Mouse (Mus musculus): ENCODE data around the gene Inhbc. TPM values are rescaled to one million over a fixed set of nuclear protein-coding genes. Genes with fewer than 3 reads are reported as not detected.
"Not testable (repeated sequence)": the region's sequence is repeated elsewhere in the genome, so short reads cannot be mapped to it uniquely, and the experiment has no call there.

The Inhbc gene
- polyA plus RNA-seq, 1 experiment from 2014 or later: not detected

GRCm38 (mm10) chr10:127310523-127311475 lies 59.4 kb downstream of the Inhbc start:
- Histone ChIP-seq H3K4me1 (peaks cover 10% of the 10 kb centered on the region), H3K27me3 (no peaks in the 10 kb centered on the region), H3K4me3 (peak overlapping the region; percentile 74), H3K9ac (peak overlapping the region; percentile 79), H3K9me3 (no peaks in the 10 kb centered on the region), H3K27ac (peak overlapping the region; percentile 53), H3K4me2 (replicated peaks) (peak overlapping the region; percentile 83), H3K36me3 (peaks cover 36% of the 10 kb centered on the region)
- peak; percentile 45 for ATAC-seq (ENCODE audit: low FRiP score, low read depth)
- WGBS: 33% methylated on average over 23 of the region's 23 CpGs

DNA sequence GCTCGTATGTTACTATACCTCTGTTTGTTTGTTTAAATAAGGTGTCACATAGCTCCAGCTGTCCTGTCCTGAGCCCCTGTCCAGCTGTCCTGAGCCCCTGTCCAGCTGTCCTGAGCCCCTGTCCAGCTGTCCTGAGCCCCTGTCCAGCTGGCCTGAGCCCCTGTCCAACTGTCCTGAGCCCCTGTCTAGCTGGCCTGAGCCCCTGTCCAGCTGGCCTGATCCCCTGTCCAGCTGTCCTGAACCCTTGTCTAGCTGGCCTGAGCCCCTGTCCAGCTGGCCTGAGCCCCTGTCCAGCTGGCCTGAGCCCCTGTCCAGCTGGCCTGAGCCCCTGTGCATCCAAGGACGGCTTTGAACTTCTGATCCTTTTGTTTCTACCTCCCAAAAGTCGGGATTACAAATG lies 61.1 kb downstream of the Inhbc start:
- ATAC-seq (ENCODE audit: low FRiP score, low read depth); H3K4me2 ChIP-seq (replicated peaks); H3K9ac ChIP-seq; H3K9me3 ChIP-seq; H3K4me3 ChIP-seq; H3K27me3 ChIP-seq; H3K27ac ChIP-seq: not testable (repeated sequence)
- WGBS: 90% methylated on average over 3 of the region's 3 CpGs
- peaks cover 10% of the 10 kb centered on the region for H3K4me1 ChIP-seq
- peaks cover 52% of the 10 kb centered on the region for H3K36me3 ChIP-seq

Other genes starting within 250 kb of the Inhbc start
- 80.8 and 84.9 TPM in 2 replicates for gene Os9, start 249.3 kb downstream of the Inhbc start, polyA plus RNA-seq (2015; fragmentation: Nextera tagmentation; extraction: Ambion mirVana)
- gene B4galnt1, start 205.2 kb downstream of the Inhbc start, polyA plus RNA-seq (2015; fragmentation: Nextera tagmentation; extraction: Ambion mirVana): 6.2 and 6.9 TPM in 2 replicates
- gene Slc26a10, start 189.8 kb downstream of the Inhbc start, polyA plus RNA-seq (2015; fragmentation: Nextera tagmentation; extraction: Ambion mirVana): 1.4 and 1.6 TPM in 2 replicates
- gene Arhgef25, start 180.3 kb downstream of the Inhbc start, polyA plus RNA-seq (2015; fragmentation: Nextera tagmentation; extraction: Ambion mirVana): 108 and 111 TPM in 2 replicates
- gene Dtx3, start 174.7 kb downstream of the Inhbc start, polyA plus RNA-seq (2015; fragmentation: Nextera tagmentation; extraction: Ambion mirVana): 169 and 173 TPM in 2 replicates
- gene Pip4k2c, start 158.8 kb downstream of the Inhbc start, polyA plus RNA-seq (2015; fragmentation: Nextera tagmentation; extraction: Ambion mirVana): 27.6 and 29.1 TPM in 2 replicates
- gene Kif5a, start 107.1 kb downstream of the Inhbc start, polyA plus RNA-seq (2015; fragmentation: Nextera tagmentation; extraction: Ambion mirVana): 4.2 and 4.8 TPM in 2 replicates
- 188 and 192 TPM in 2 replicates for gene Dctn2, start 104.1 kb downstream of the Inhbc start, polyA plus RNA-seq (2015; fragmentation: Nextera tagmentation; extraction: Ambion mirVana)
- 15.0 and 16.7 TPM in 2 replicates for gene Mbd6, start 81.4 kb downstream of the Inhbc start, polyA plus RNA-seq (2015; fragmentation: Nextera tagmentation; extraction: Ambion mirVana)
- gene Mars, start 58.6 kb downstream of the Inhbc start, polyA plus RNA-seq (2015; fragmentation: Nextera tagmentation; extraction: Ambion mirVana): 118 and 122 TPM in 2 replicates
- 5.2 and 5.4 TPM in 2 replicates for gene Arhgap9, start 48.5 kb downstream of the Inhbc start, polyA plus RNA-seq (2015; fragmentation: Nextera tagmentation; extraction: Ambion mirVana)
- 14.8 and 16.5 TPM in 2 replicates for gene Gli1, start 28.5 kb downstream of the Inhbc start, polyA plus RNA-seq (2015; fragmentation: Nextera tagmentation; extraction: Ambion mirVana)
- 0.04 and 0.05 TPM in 2 replicates for gene Inhbe, start 16.0 kb downstream of the Inhbc start, polyA plus RNA-seq (2015; fragmentation: Nextera tagmentation; extraction: Ambion mirVana)
- gene R3hdm2, start 9.9 kb upstream of the Inhbc start, polyA plus RNA-seq (2015; fragmentation: Nextera tagmentation; extraction: Ambion mirVana): 43.3 and 54.5 TPM in 2 replicates
- gene Stac3, start 131.3 kb upstream of the Inhbc start, polyA plus RNA-seq (2015; fragmentation: Nextera tagmentation; extraction: Ambion mirVana): 20.8 and 20.9 TPM in 2 replicates
- 8.7 and 10.1 TPM in 2 replicates for gene Ndufa4l2, start 144.5 kb upstream of the Inhbc start, polyA plus RNA-seq (2015; fragmentation: Nextera tagmentation; extraction: Ambion mirVana)
- gene Shmt2, start 152.0 kb upstream of the Inhbc start, polyA plus RNA-seq (2015; fragmentation: Nextera tagmentation; extraction: Ambion mirVana): 97.4 and 98.1 TPM in 2 replicates
- 10.7 and 12.5 TPM in 2 replicates for gene Nxph4, start 164.1 kb upstream of the Inhbc start, polyA plus RNA-seq (2015; fragmentation: Nextera tagmentation; extraction: Ambion mirVana)

Measured in limb, embryonic 13.5 days (tissue).